Mouse (Mus musculus) urinary bladder, adult 2 months (tissue): ENCODE measurements around the gene Myo9a. TPM values are rescaled to one million over a fixed set of nuclear protein-coding genes. Genes with fewer than 3 reads are reported as not detected.
A peak's percentile ranks its signal among the peaks of the same experiment; 100 is the strongest.
"Not testable (repeated sequence)": the region's sequence is repeated elsewhere in the genome, so short reads cannot be mapped to it uniquely, and the experiment has no call there.

ENCODE experiments used
- DNase-seq: peaks from one replicate; pipeline ENCODE4 v3.0.0; 2022; ENCODE audit warnings: low spot score
- polyA plus RNA-seq: library from polyadenylated mRNA; depleted of rRNA; stranded (reverse); fragments of >200 nt; gene quantifications from 2 replicates; pipeline ENCODE4 v1.2.3, GENCODE M21; 2012

Gene Myo9a
- polyA plus RNA-seq, 1 experiment = 9.2 TPM

DNA sequence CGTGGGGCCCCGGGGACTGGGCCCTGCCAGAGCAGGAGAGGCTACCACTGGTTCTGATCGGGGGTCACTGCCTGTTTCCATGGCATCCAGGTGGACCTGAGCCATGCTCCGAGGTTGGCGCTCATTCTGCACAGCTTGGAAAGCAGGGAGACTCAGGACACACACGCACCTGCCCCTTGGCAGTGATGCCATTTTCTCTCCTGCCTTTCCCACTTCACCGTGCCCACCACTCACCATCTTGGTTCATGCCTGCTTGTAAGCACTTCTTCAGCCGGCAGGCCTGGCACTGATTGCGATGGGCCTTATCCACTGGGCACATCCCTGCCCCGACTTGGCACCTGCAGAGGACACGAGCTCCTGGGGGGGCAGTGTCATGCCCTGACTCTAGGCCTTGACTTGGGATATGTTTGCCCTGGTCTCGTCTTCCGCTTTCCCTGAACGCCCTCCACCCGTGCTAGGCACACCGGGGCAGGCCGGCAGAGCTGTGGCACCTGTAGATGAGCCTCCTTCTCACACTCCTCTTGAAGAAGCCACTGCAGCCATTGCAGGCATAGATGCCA lies 198.1 kb downstream of the Myo9a start:
- DNase-seq = no peak

DNA sequence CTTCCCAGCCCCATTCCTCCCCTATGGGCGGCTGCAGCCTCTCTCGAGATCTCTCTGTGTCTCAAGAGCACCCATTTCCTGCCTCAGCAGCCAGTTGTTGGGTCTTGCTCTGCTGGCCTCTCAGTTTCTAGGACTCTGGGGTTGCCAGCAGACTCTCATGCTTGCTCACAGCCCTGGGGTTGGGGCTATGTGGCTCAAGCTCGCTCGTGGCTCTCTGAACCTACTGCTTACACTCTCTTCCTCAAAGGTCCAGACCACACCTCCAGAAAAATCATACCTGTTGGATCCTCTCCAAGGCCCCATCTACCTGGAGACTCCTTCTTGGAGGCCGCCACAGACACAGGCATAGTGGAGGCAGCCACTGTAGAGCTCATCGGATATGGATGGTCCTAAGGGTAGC lies 198.8 kb downstream of the Myo9a start:
- DNase-seq = no peak

GRCm38 (mm10) chr9:59949981-59950380 lies 199.3 kb downstream of the Myo9a start:
- DNase-seq = no peak

DNA sequence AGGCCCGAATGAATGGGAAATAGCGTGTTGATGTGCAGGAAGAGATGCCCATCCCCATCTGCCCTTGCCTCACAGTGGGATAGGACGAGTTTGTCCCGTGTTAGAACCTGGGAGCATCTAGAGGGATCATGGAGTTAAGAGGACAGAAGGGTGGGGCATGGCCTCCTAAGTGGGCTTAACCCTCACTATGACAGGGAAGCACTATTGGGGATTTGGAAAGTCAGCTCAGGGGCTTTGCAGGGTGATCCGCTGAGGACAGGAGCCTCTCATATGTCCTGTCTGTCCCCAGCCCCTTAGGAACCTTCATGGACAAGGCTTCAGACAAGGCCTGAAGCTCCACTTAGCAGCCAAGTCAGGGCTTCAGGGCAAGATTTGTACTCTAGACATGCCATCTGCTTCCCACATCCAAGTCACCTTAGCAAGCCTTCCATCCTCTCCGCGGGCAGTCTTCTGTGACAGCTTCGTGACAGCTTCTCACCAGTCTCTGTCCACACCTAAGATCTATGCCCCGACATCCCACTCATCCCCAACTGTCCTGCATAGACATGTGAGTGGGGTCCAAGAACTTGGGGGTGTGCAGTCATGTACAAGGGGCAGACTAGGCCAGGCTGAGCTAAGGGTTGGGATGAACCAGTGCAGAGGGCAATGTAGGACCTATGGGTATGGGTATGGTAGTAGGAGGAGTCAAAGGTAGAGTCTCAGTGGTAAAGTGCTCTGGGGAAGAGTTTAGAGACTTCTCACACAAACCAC lies 200.5 kb downstream of the Myo9a start:
- no peak for DNase-seq

- no peak for DNase-seq
Measured at GRCm38 (mm10) chr9:59951943-59952342, 201.2 kb downstream of the Myo9a start.

DNA sequence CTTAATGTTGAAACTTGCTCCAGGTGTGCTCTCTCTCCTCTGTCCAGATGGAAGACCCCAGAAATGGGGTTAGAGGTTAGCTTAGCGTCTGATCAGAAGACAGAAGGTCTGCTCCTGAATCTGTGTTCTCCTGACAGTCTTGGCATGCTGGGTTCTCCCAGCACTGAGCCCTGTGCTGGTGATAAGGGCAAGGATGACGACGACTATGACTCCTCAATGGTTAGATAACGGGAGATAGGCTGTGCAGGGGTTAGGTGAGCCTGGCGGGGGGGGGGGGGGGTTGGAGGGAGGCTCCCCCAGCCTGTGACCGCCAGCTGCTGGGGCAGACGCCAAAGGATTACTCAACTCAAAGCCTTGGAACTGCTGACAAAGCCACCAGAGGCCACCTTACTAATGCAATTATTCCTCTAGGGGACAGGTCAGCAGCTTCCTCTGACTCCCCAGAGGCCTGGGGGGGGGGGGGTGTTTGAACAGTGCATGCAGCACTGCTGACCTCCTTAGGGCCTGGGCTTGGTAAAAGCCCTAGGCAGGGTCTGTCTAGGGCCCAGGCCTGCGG lies 201.9 kb downstream of the Myo9a start:
- no peak for DNase-seq

- DNase-seq = no peak
Measured at GRCm38 (mm10) chr9:59953556-59953955, 202.9 kb downstream of the Myo9a start.

DNA sequence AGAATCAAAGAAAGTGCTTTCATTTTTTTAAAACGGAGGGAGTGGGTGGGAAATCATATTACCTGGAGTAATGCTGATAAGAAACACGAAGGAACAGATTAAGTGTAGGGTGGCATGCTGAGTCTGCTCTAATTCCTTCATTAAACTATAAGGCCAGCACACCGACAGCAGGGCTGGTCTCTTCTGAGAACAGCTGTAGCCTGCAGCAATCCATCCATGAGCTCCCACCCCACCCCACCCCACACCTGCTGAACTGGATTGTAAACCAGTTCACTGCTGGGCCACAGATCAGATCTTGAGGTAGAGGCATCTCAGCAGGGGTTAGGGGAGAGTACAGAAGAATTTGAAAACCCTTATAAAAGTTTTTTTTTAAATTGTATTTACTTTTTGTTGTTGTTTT lies 204.5 kb downstream of the Myo9a start:
- no peak for DNase-seq

DNA sequence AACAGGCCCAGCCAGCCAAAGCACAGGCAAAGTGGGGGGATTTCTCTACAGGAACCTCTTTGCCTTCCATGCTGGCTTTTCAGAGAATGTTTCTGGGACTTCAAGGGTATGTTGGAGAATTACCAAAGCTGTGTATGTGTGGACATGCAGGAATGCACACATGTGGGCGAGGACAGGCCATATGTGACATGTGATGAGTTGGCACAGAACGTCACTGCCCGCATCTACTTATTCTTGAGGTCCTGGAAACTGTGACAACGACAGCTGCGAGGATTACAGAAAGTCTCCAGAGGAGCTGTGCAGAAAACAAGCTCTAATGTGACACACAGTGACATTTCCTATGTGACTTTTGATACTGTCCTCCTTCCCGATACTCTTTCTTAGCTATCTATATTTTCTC lies 205.0 kb downstream of the Myo9a start:
- no peak for DNase-seq

GRCm38 (mm10) chr9:59956496-59956895 lies 205.8 kb downstream of the Myo9a start:
- DNase-seq = no peak

DNA sequence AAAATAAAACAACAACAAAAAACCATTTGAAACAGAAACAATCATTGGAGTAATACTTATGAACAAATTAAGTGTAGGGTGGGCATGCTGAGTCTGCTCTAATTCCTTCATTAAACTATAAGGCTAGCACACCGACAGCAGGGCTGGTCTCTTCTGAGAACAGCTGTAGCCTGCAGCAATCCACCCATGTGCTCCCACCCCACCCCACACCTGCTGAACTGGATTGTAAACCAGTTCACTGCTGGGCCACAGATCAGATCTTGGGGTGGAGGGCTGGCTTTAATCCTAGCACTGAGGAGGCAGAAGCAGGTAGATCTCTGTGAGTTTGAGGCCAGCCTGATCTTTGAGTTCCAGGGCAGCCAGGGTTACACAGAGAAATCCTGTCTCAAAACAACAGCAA lies 207.4 kb downstream of the Myo9a start:
- DNase-seq = not testable (repeated sequence)

DNA sequence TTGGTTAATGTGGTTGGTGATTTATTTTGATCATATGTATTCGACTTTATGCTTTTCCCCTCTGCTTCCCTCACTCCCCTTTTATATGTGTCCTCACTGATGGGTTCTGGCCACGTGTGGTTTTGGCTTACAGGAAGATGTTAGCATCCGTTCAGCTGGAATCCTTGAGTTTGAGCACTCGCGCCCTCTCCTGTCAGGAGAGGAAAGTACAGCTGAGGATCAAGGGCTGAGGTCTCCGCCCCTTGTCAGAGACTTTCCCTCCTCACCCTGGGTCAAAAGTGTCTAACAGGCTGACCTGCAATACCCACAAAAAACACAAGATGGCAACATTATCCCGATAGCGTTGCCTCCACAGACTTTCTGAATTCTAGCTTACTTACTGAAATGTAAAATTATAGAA lies 208.6 kb downstream of the Myo9a start:
- peak; percentile 46 for DNase-seq

DNA sequence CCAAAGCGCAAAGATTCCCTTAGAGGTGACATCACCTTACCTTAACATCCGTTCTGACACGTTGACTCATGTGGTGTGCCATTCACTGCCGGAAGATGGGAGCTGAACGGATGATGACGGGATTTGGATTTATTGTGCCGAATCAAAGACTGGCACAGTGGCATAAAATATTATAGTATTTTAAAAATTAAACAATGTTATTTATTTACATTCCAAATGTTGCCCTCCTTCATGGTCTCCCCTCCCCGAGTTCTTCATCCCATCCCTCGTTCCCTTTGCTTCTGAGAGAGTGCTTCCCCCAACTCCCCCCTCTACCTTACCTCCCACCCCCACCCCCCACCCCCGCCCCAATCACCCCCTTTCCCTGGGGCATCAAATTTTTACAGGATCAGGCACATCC lies 209.9 kb downstream of the Myo9a start, which contains the start of gene Nr2e3:
Gene Nr2e3 (minus strand): TSS at position 101 of the 400 bp plus-strand sequence.
- DNase-seq = no peak

DNA sequence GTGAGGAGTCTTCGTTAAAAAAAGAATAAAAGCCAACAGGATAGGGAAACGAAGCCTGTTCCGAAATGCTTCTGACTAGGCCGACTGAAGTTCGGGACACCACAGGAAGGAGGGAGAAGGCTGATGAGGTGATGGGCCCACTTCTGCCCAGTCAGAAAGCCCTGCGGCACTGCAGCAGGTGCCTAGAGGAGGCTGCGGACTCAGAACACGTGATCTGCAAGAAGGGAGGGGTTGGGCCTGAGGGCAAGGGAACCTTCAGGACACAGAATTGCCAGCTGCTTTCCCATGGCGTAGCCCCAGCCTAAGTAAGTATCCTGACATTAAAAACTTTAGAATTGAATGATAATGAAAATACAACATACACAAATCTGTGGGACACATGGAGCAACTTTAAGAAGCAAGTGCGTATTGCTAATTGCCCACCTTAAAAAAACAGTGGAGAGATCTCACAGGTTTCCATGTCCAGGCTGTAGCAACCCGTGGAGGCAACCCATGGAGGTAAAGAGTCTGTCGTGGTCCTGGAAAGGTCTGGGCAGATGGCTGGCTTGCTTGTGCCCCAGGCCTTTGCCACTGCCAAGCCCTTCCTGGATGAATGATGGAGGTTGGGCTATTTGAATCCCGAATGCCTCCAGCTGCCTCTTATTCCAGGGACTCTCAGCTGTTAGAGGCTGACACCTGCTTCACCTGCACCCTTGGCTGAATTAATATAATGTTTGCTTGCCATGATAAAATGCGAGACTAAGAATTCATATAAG lies 210.7 kb downstream of the Myo9a start:
- DNase-seq = no peak

DNA sequence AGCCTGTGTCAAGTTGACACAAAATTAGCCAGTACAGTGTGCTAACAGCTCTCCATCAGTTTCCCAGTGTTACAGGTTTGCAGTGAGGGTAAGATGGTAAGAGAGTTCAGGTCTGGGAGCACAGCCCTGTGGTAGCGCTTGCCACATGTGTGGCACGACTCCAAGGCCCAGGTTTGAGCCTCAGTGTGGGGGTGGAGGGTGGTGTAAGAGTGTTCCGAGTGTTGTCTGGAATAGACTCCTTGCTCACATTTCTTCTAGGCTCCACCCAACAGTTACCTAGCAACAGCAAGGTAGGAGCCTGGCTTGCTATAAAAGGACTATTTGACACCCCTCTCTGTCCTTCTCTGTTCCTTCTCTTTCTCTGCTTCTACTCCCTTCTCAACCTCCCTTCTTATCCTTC lies 213.7 kb downstream of the Myo9a start:
- no peak for DNase-seq

GRCm38 (mm10) chr9:59965046-59965445 lies 214.3 kb downstream of the Myo9a start:
- no peak for DNase-seq

GRCm38 (mm10) chr9:59969383-59969782 lies 218.7 kb downstream of the Myo9a start:
- DNase-seq = no peak

DNA sequence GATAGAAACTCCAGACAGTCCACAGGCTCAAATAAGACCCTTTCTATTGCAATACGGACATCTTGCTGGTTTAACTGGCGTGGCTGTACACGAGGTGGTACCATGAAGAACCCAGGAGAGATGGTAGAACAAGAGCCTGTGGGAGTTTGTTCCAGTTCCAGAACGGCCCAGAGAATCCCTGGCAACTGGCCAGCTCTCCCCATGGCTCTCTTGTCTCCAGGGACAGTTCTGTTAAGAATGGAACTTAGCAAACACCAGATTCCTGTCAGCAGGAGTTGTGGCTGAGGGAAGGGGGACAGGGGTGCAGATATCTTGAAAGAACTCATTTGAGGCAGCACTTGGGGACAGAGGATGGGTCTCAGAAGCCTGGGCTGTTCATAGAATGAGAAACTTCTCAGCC lies 220.6 kb downstream of the Myo9a start:
- no peak for DNase-seq
